Mouse (Mus musculus): ENCODE measurements at regions not wholly inside any gene's neighbourhood (a gene's known extent, or its start where the extent isn't known, plus 50 kb on each side); places are given as distances from the start of the nearest gene placed in this dataset.

GRCm38 (mm10) chr1:190067181-190067580 lies 103.3 kb downstream of the Prox1 start:
- no peak for DNase-seq (ENCODE audit: low spot score in 2 of 2)

GRCm38 (mm10) chr1:190066426-190066825 lies 104.1 kb downstream of the Prox1 start:
- DNase-seq (ENCODE audit: low spot score in 2 of 2): no peak

- DNase-seq (ENCODE audit: low spot score in 2 of 2): no peak
Observed at GRCm38 (mm10) chr1:190061560-190062295, 108.8 kb downstream of the Prox1 start.

GRCm38 (mm10) chr1:190059025-190059424 lies 111.5 kb downstream of the Prox1 start:
- DNase-seq (ENCODE audit: low spot score in 2 of 2): no peak

- no peak for DNase-seq (ENCODE audit: low spot score in 2 of 2)
Observed at GRCm38 (mm10) chr1:190056931-190057330, 113.6 kb downstream of the Prox1 start.

GRCm38 (mm10) chr1:190051903-190052302 lies 118.6 kb downstream of the Prox1 start:
- DNase-seq (ENCODE audit: low spot score in 2 of 2): no peak

- DNase-seq (ENCODE audit: low spot score in 2 of 2): no peak
Observed at GRCm38 (mm10) chr1:190048521-190049170, 121.9 kb downstream of the Prox1 start.

- DNase-seq (ENCODE audit: low spot score in 2 of 2): no peak
Observed at GRCm38 (mm10) chr1:190047201-190047600, 123.3 kb downstream of the Prox1 start.

GRCm38 (mm10) chr1:190045797-190046196 lies 123.6 kb upstream of the Smyd2 start:
- no peak for DNase-seq (ENCODE audit: low spot score in 2 of 2)

- no peak for DNase-seq (ENCODE audit: low spot score in 2 of 2)
Observed at GRCm38 (mm10) chr1:190044036-190044435, 121.9 kb upstream of the Smyd2 start.

GRCm38 (mm10) chr1:190043156-190043555 lies 121.0 kb upstream of the Smyd2 start:
- DNase-seq (ENCODE audit: low spot score in 2 of 2): no peak

- DNase-seq (ENCODE audit: low spot score in 2 of 2): no peak
Observed at GRCm38 (mm10) chr1:190042197-190042596, 120.0 kb upstream of the Smyd2 start.

- DNase-seq (ENCODE audit: low spot score in 2 of 2): no peak
Observed at GRCm38 (mm10) chr1:190041096-190041706, 119.0 kb upstream of the Smyd2 start.

- DNase-seq (ENCODE audit: low spot score in 2 of 2): no peak
Observed at GRCm38 (mm10) chr1:190038046-190038445, 115.9 kb upstream of the Smyd2 start.

- no peak for DNase-seq (ENCODE audit: low spot score in 2 of 2)
Observed at GRCm38 (mm10) chr1:190036726-190037125, 114.6 kb upstream of the Smyd2 start.

GRCm38 (mm10) chr1:190035935-190036334 lies 113.8 kb upstream of the Smyd2 start:
- no peak for DNase-seq (ENCODE audit: low spot score in 2 of 2)

- no peak for DNase-seq (ENCODE audit: low spot score in 2 of 2)
Observed at GRCm38 (mm10) chr1:190034091-190034490, 111.9 kb upstream of the Smyd2 start.

GRCm38 (mm10) chr1:190027536-190027935 lies 105.4 kb upstream of the Smyd2 start:
- DNase-seq (ENCODE audit: low spot score in 2 of 2): no peak

- no peak for DNase-seq (ENCODE audit: low spot score in 2 of 2)
Observed at GRCm38 (mm10) chr1:190009466-190009865, 87.3 kb upstream of the Smyd2 start.

- no peak for DNase-seq (ENCODE audit: low spot score in 2 of 2)
Observed at GRCm38 (mm10) chr1:190007271-190007670, 85.1 kb upstream of the Smyd2 start.

- no peak for DNase-seq (ENCODE audit: low spot score in 2 of 2)
Observed at GRCm38 (mm10) chr1:190001084-190001483, 78.9 kb upstream of the Smyd2 start.

- DNase-seq (ENCODE audit: low spot score in 2 of 2): no peak
Observed at GRCm38 (mm10) chr1:189993706-189994105, 71.5 kb upstream of the Smyd2 start.

- no peak for DNase-seq (ENCODE audit: low spot score in 2 of 2)
Observed at GRCm38 (mm10) chr1:189993221-189993620, 71.1 kb upstream of the Smyd2 start.

All from spleen, postnatal 10 days (tissue).